Mouse (Mus musculus): ENCODE data around the gene Mcur1. TPM values are rescaled to one million over a fixed set of nuclear protein-coding genes. Genes with fewer than 3 reads are reported as not detected.
A peak's percentile ranks its signal among the peaks of the same experiment; 100 is the strongest.

Gene Mcur1
- polyA plus RNA-seq, 2 experiments, result 4.0 to 6.0 TPM

DNA sequence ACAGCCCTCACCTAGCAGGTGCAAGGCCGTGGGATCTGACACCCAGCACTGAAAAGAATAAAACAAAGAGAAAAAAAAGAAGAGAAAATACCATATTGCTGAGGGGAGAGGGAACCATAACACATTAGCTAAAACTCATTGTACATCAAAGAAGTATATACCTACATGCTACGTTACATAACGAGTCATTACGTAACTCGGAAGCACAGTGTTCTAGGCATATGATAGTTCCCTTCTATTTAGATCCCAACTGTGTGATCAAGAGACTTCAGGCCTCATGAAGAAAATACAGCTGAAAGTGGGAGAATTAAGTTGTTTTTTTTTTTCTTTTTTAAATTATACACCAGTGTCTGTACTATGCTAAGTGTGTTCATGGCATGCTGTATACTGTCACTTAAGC is 43.9 kb downstream of the Mcur1 start:
- no peak for TF ChIP-seq EP300 (IDR thresholded peaks at IDR 0.05; ENCODE audit: low read depth)
- no peak for TF ChIP-seq CTCF (IDR thresholded peaks at IDR 0.05; ENCODE audit: low read depth)
- WGBS (ENCODE audit: insufficient replicate concordance), result 79% methylated on average over 5 of the region's 5 CpGs
- H3K9ac ChIP-seq (replicated peaks), result no peak overlapping the region

DNA sequence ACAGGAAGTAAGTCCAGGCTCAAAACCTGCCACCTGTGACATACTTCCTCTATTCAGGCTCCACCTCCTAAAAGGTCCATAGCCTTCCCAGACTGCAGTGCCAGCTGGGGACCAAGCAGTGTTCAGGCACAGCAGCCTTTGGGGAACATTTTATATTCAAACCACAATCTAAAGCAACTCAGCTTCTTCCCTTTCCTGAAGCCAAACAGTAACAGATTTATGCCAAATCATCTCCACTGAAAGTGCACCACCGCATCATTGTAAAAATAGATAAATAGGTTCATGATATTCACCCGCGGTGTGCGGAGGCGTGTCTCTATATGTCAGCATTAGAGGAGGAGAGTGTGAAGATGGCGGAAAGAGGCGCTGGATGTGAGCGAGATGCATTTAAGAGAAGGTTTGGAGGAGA is 45.0 kb downstream of the Mcur1 start:
- no peak for DNase-seq (ENCODE audit: low read depth in 3 of 3, low spot score in 3 of 3)
- Histone ChIP-seq H3K36me3 (replicated peaks; ENCODE audit: control insufficient read depth, insufficient read depth, low read depth) (no peaks in the 10 kb centered on the region), H3K4me1 (replicated peaks; ENCODE audit: control insufficient read depth in 2 of 2, insufficient read depth in 2 of 2, low read length in 1 of 2) (no peaks in the 10 kb centered on the region), H3K9me3 (ENCODE audit: control insufficient read depth, low read length) (no peaks in the 10 kb centered on the region), H3K27ac (no peak overlapping the region), H3K4me3 (ENCODE audit: insufficient read depth in 1 of 2, low read depth in 2 of 2, low read length in 2 of 2) (no peak overlapping the region), H3K9ac (replicated peaks) (no peak overlapping the region), H3K27me3 (ENCODE audit: control insufficient read depth, insufficient read depth, low read length) (no peaks in the 10 kb centered on the region), H3K4me2 (ENCODE audit: low read depth) (no peak overlapping the region)
- 58% methylated on average over 8 of the region's 8 CpGs for WGBS (ENCODE audit: insufficient replicate concordance)
- TF ChIP-seq CTCF (IDR thresholded peaks at IDR 0.05; ENCODE audit: low read depth) (no peak), EP300 (IDR thresholded peaks at IDR 0.05; ENCODE audit: low read depth) (no peak)
- ATAC-seq (ENCODE audit: insufficient read depth), result no peak

More for the DNA sequence above, 43.9 kb downstream of the Mcur1 start:
- H3K9me3 ChIP-seq (ENCODE audit: control insufficient read depth, low read length), result no peaks in the 10 kb centered on the region
- no peak overlapping the region for H3K4me2 ChIP-seq (ENCODE audit: low read depth)
- H3K27ac ChIP-seq, result no peak overlapping the region
- ATAC-seq (ENCODE audit: insufficient read depth) (no peak), DNase-seq (ENCODE audit: low read depth in 3 of 3, low spot score in 3 of 3) (no peak)
- no peak overlapping the region for H3K4me3 ChIP-seq (ENCODE audit: insufficient read depth in 1 of 2, low read depth in 2 of 2, low read length in 2 of 2)
- H3K4me1 ChIP-seq (replicated peaks; ENCODE audit: control insufficient read depth in 2 of 2, insufficient read depth in 2 of 2, low read length in 1 of 2), result no peaks in the 10 kb centered on the region
- no peaks in the 10 kb centered on the region for H3K36me3 ChIP-seq (replicated peaks; ENCODE audit: control insufficient read depth, insufficient read depth, low read depth)
- H3K27me3 ChIP-seq (ENCODE audit: control insufficient read depth, insufficient read depth, low read length), result no peaks in the 10 kb centered on the region

DNA sequence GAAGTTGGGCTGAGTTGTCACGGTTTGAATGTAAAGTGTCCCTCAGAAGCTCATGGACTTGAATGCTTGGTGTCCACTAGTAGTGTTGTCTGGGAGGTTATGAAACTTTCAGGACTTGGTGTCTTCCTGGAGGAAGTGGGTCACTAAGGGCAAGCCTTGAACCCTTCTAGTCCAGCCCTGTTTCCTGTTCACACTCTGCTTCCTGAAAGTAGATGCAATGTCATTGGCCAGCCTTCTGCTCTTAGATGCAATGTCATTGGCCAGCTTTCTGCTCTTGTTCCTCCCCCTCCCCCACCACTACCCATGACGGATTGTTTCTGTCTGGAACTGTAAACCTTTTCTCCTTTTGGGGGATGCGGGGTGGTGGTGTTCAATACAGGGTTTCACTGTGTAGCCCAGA is 47.3 kb downstream of the Mcur1 start:
- H3K36me3 ChIP-seq (replicated peaks; ENCODE audit: control insufficient read depth, insufficient read depth, low read depth), result no peaks in the 10 kb centered on the region
- WGBS (ENCODE audit: insufficient replicate concordance), result 74% methylated on average over 3 of the region's 3 CpGs
- TF ChIP-seq CTCF (IDR thresholded peaks at IDR 0.05; ENCODE audit: low read depth) (no peak), EP300 (IDR thresholded peaks at IDR 0.05; ENCODE audit: low read depth) (no peak)
- H3K9ac ChIP-seq (replicated peaks), result no peak overlapping the region
- H3K4me2 ChIP-seq (ENCODE audit: low read depth), result no peak overlapping the region
- no peak overlapping the region for H3K4me3 ChIP-seq (ENCODE audit: insufficient read depth in 1 of 2, low read depth in 2 of 2, low read length in 2 of 2)
- ATAC-seq (ENCODE audit: insufficient read depth) (no peak), DNase-seq (ENCODE audit: low read depth in 3 of 3, low spot score in 3 of 3) (no peak)
- no peaks in the 10 kb centered on the region for H3K9me3 ChIP-seq (ENCODE audit: control insufficient read depth, low read length)
- no peaks in the 10 kb centered on the region for H3K4me1 ChIP-seq (replicated peaks; ENCODE audit: control insufficient read depth in 2 of 2, insufficient read depth in 2 of 2, low read length in 1 of 2)
- no peak overlapping the region for H3K27ac ChIP-seq
- no peaks in the 10 kb centered on the region for H3K27me3 ChIP-seq (ENCODE audit: control insufficient read depth, insufficient read depth, low read length)

DNA sequence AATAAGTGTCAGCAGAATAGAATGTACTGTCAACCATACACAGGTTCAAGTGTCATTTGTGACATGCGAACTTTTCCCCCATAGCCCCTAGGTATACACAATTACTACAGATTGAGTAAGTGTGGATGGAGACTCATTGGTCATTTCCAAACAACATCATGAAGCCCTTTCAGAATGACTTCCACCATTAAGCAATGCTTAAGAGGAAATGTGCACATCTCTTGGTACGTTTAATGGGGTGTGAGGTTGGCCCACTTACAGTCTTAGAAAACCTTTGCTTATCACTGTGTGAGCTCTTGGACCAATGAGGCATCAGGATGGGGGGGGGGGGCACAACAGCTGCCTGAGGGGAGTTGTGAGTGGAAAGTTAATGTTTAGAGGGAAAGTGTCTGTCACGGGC is 54.2 kb downstream of the Mcur1 start:
- TF ChIP-seq CTCF (IDR thresholded peaks at IDR 0.05; ENCODE audit: low read depth) (no peak), EP300 (IDR thresholded peaks at IDR 0.05; ENCODE audit: low read depth) (no peak)
- Histone ChIP-seq H3K4me3 (ENCODE audit: insufficient read depth in 1 of 2, low read depth in 2 of 2, low read length in 2 of 2) (no peak overlapping the region), H3K4me1 (replicated peaks; ENCODE audit: control insufficient read depth in 2 of 2, insufficient read depth in 2 of 2, low read length in 1 of 2) (0 out of 4 replicates have a peak, but pooled peaks cover 0 to 6% of the 10 kb centered on the region in 2 experiments), H3K9me3 (ENCODE audit: control insufficient read depth, low read length) (no peaks in the 10 kb centered on the region), H3K9ac (replicated peaks) (no peak overlapping the region), H3K36me3 (replicated peaks; ENCODE audit: control insufficient read depth, insufficient read depth, low read depth) (no peaks in the 10 kb centered on the region), H3K27me3 (ENCODE audit: control insufficient read depth, insufficient read depth, low read length) (no peaks in the 10 kb centered on the region), H3K4me2 (ENCODE audit: low read depth) (no peak overlapping the region), H3K27ac (no peak overlapping the region)
- WGBS (ENCODE audit: insufficient replicate concordance), result 68% methylated on average over 3 of the region's 3 CpGs
- no peak for DNase-seq (ENCODE audit: low read depth in 3 of 3, low spot score in 3 of 3)
- no peak for ATAC-seq (ENCODE audit: insufficient read depth)

DNA sequence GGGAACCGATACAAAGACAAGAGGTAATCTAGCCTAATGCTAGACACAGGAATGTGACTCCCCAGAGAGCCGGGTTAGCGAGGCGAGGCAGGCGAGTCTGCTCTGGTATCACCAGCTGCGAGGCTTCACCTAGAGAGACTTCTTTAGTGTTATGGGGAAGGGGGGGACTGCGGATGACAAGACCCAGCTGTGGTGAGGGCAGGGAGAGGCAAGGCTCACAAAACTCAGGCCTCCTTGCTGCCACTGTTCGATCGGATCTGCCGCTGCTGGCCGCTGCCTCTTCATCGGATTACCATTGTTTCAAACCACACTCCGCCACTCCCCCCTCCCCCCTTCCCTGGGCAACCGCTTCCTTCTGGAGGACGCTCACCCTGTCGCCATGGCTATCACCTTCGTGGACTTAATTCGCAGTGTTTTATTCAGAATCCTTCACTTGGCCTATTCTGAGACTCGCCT is 56.6 kb downstream of the Mcur1 start:
- Histone ChIP-seq H3K9me3 (ENCODE audit: control insufficient read depth, low read length) (no peaks in the 10 kb centered on the region), H3K4me2 (ENCODE audit: low read depth) (peak overlapping the region; percentile 40), H3K9ac (replicated peaks) (no peak overlapping the region), H3K27me3 (ENCODE audit: control insufficient read depth, insufficient read depth, low read length) (no peaks in the 10 kb centered on the region), H3K36me3 (replicated peaks; ENCODE audit: control insufficient read depth, insufficient read depth, low read depth) (no peaks in the 10 kb centered on the region), H3K4me3 (ENCODE audit: insufficient read depth in 1 of 2, low read depth in 2 of 2, low read length in 2 of 2) (peak overlapping the region in 1 of 2 experiments; percentile 32; a peak in 1 of 4 replicates), H3K27ac (no peak overlapping the region), H3K4me1 (replicated peaks; ENCODE audit: control insufficient read depth in 2 of 2, insufficient read depth in 2 of 2, low read length in 1 of 2) (0 out of 4 replicates have a peak, but pooled peaks cover 0 to 6% of the 10 kb centered on the region in 2 experiments)
- ATAC-seq (ENCODE audit: insufficient read depth) (no peak), DNase-seq (ENCODE audit: low read depth in 3 of 3, low spot score in 3 of 3) (no peak)
- TF ChIP-seq CTCF (IDR thresholded peaks at IDR 0.05; ENCODE audit: low read depth) (no peak), EP300 (IDR thresholded peaks at IDR 0.05; ENCODE audit: low read depth) (no peak)
- WGBS (ENCODE audit: insufficient replicate concordance), result 5% methylated on average over 19 of the region's 19 CpGs

Data from liver, embryonic 14.5 days (tissue).